Mouse (Mus musculus) cortical plate, adult 2 months (tissue): ENCODE data around the gene Efcab11. TPM values are rescaled to one million over a fixed set of nuclear protein-coding genes. Genes with fewer than 3 reads are reported as not detected.

Experiments
- H3K27ac ChIP-seq: fragments of 200-500 bp; 2 replicates; pipeline ENCODE4 v1.5.1; 2012; ENCODE audit warnings: low read length, control low read depth, inconsistent platforms; ENCODE audit not compliant: insufficient read depth
- H3K4me1 ChIP-seq: fragments of 200-500 bp; 2 replicates; pipeline ENCODE4 v1.6.1; 2011; ENCODE audit warnings: low read length; ENCODE audit not compliant: control insufficient read depth, insufficient read depth
- H3K4me3 ChIP-seq: fragments of 200-500 bp; 2 replicates; pipeline ENCODE4 v1.5.1; 2011; ENCODE audit warnings: mild to moderate bottlenecking, low read length, control low read depth; ENCODE audit not compliant: insufficient read depth
- CTCF ChIP-seq: fragments of 200-500 bp; IDR thresholded peaks from 2 replicates; pipeline ENCODE4 v1.5.1; 2011; ENCODE audit warnings: mild to moderate bottlenecking, control low read depth, low read length; ENCODE audit not compliant: insufficient read depth; ENCODE audit errors: extremely low read depth
- POLR2A ChIP-seq: fragments of 200-500 bp; IDR thresholded peaks from 2 replicates; pipeline ENCODE4 v1.6.1; 2011; ENCODE audit warnings: mild to moderate bottlenecking, low read length, control low read depth; ENCODE audit not compliant: insufficient read depth; ENCODE audit errors: extremely low read depth
- polyA plus RNA-seq: library from polyadenylated mRNA; depleted of rRNA; stranded (reverse); fragments of >200 nt; gene quantifications from 2 replicates; pipeline ENCODE4 v1.2.3, GENCODE M21; 2012

Efcab11 gene
- polyA plus RNA-seq, 1 experiment: 0.75 TPM

DNA sequence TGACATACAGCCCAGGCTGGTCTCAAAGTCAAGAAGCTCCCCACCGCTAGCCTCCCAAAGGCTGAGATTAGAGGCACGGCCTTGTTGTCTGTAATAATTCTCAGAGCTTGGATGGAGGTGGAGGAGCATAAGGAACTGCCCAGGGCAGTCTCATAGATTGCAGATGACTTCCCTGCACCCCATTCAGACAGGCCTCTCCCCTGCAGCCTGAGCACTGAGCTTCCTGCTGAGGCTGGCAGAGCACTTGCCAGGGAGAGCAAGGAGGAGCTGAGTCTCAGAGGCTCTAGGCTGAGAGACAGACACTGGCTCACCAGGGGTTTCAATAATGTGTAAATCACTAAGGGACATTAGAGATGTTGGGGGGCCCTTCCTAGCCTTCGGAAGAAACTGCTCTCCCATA lies 147.3 kb downstream of the Efcab11 start:
- H3K4me1 ChIP-seq: no peaks in the 10 kb centered on the region
- TF ChIP-seq CTCF (no peak), POLR2A (no peak)
- H3K4me3 ChIP-seq: no peak overlapping the region
- no peak overlapping the region for H3K27ac ChIP-seq

DNA sequence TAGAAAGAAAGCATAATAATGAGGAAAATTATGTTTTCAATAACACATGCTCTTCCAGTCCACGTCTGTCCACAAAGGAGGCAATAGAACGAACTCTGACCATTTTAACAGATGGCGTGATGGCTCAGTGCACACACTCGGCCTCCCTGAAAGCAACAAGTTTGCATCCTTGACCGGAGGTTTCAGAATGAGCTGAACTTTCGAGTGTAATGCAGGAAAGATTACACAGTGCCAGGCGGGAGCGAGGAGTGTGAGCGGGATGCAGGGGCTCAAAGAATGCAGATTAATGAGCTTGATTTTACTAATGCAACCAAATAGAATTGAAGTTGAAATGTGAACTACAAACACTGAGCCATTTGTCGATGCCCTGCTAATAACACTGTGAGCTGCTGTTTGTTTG lies 149.1 kb downstream of the Efcab11 start:
- no peak for TF ChIP-seq CTCF
- no peak overlapping the region for H3K27ac ChIP-seq
- H3K4me3 ChIP-seq: no peak overlapping the region
- no peaks in the 10 kb centered on the region for H3K4me1 ChIP-seq

DNA sequence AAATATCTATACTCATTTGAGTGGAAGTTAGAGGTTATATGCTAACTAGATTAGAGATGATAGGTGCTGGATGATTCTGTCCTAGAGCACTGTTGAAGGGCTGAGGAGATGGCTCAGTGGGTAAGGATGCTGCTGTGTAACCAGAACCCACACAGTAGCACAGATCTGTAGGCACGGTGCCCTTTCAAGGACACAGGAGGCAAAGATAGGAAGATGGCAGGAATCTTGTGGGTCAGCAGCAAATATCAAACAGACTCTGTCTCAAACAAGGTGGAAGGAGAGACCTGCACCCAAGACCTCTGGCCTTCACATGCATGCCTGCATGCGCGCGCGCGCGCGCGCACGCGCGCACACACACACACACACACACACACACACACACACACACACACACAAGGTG lies 160.0 kb downstream of the Efcab11 start:
- H3K4me1 ChIP-seq: peaks cover 2% of the 10 kb centered on the region; the same call in 1 of the 2 replicates
- no peak for TF ChIP-seq CTCF
- no peak for TF ChIP-seq POLR2A

DNA sequence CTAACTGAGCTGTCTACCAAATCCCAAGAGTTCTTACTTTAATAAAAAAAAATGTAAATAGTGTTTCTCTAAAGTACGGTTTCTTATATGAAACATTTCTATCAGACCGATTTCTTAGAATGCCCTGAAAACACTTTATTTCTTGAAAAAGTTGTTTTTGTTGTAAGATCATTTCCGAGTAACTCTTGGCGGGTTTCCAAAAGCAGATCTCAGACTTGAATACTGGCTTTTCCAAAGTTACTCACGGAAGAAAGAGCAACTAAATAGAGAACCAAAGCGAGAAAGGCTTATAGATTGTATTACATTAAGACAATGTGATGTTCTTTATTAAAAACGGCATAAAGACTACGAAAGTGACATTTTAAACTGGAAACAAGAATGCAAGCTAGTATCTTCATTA lies 160.4 kb downstream of the Efcab11 start:
- Histone ChIP-seq H3K27ac (no peak overlapping the region), H3K4me1 (peaks cover 2% of the 10 kb centered on the region; the same call in 1 of the 2 replicates), H3K4me3 (no peak overlapping the region)
- no peak for TF ChIP-seq CTCF
- no peak for TF ChIP-seq POLR2A

More for the DNA sequence above, 160.0 kb downstream of the Efcab11 start:
- Histone ChIP-seq H3K4me3 (no peak overlapping the region), H3K27ac (no peak overlapping the region)

DNA sequence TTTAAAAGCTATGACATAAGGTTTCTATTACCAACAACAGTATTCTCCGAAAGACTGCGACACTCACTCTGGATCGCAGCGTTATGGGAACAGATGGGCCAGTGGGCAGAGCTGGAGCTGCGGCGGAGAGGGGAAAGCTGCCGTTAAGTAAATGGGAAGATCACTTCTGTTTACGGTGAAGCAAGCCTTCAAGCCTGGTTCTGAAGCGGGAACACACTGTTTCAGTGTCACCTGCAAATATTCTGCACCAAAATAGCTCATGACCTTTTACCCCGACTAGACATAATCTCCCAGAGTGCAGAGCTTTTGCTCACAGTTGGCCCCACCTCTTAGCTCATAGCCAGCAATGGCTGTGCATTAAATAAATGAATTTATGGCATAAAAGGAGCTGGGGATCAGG lies 162.9 kb downstream of the Efcab11 start:
- H3K27ac ChIP-seq: no peak overlapping the region
- no peak overlapping the region for H3K4me3 ChIP-seq
- no peak for TF ChIP-seq CTCF
- no peak for TF ChIP-seq POLR2A
- peaks cover 2% of the 10 kb centered on the region for H3K4me1 ChIP-seq

DNA sequence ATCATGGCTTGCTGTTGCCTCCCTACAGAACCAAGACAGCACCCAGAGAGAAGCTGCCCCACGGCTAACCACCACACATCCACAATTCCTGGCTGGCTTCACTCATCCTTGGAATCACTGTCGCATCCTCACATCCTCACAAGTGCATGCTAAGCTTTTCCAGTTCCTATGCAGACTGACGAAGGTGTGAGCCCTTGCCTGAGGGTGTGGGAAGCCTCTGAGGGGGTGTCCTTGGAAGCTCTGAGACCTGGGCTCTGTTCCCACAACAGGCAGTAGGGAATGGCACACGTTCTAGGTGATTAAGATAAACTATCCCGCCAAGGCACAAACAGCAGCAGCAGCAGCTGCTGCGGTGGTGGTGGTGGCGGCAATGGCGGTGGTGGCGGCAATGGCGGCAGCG lies 164.5 kb downstream of the Efcab11 start:
- peaks cover 4% of the 10 kb centered on the region for H3K4me1 ChIP-seq
- no peak overlapping the region for H3K4me3 ChIP-seq
- TF ChIP-seq POLR2A: no peak
- TF ChIP-seq CTCF: no peak
- no peak overlapping the region for H3K27ac ChIP-seq

DNA sequence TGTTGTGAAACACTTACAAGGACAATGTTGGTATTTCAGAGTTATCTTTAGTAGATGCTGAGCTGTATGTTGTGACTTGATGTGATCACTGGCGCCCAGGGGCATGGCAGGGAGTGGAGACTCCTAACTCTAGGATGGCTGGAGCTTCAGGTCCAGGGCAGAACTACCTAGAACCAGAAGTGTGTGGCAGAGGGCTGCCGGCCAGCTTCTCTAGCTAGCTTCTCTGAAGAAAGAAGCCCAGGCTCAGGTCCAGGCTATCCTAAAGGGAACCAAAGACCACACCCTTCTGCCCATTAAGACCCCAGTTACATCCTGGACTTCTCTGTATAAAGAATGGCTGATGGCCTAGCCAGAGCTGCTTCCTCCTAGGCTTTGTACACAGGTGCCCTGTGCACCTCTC lies 166.1 kb downstream of the Efcab11 start:
- TF ChIP-seq POLR2A: no peak
- no peak for TF ChIP-seq CTCF
- Histone ChIP-seq H3K27ac (no peak overlapping the region), H3K4me3 (no peak overlapping the region), H3K4me1 (peaks cover 4% of the 10 kb centered on the region)

DNA sequence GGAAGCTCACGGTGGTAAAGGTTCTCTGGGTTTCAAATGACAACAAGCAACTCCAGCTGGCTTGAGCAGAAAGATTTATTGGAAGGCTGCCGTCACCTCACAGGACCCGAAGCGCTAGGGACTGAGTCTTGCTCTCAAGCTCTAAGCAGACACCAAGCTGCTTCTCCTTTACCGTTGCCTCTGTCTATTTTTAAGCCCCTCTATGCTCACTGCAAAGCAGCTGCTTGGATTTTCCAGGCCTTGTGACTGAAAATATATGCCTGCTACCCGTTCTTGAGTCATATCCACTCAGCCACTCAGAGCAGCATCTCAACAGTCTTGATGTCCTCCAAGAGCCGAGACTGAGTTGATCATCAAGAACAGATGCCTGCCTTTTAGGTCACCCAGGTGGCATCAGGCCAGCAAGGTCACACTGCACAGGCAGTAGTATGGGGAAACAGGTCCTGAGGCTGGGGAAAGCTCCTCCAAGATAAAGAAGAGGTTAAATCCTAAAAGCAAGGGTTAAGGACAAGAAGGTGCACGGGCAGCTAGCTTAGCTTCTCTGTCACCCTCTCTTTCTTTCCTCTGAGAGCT lies 168.1 kb downstream of the Efcab11 start:
- H3K4me1 ChIP-seq: peaks cover 4% of the 10 kb centered on the region
- no peak overlapping the region for H3K27ac ChIP-seq
- no peak overlapping the region for H3K4me3 ChIP-seq
- TF ChIP-seq CTCF (no peak), POLR2A (no peak)

DNA sequence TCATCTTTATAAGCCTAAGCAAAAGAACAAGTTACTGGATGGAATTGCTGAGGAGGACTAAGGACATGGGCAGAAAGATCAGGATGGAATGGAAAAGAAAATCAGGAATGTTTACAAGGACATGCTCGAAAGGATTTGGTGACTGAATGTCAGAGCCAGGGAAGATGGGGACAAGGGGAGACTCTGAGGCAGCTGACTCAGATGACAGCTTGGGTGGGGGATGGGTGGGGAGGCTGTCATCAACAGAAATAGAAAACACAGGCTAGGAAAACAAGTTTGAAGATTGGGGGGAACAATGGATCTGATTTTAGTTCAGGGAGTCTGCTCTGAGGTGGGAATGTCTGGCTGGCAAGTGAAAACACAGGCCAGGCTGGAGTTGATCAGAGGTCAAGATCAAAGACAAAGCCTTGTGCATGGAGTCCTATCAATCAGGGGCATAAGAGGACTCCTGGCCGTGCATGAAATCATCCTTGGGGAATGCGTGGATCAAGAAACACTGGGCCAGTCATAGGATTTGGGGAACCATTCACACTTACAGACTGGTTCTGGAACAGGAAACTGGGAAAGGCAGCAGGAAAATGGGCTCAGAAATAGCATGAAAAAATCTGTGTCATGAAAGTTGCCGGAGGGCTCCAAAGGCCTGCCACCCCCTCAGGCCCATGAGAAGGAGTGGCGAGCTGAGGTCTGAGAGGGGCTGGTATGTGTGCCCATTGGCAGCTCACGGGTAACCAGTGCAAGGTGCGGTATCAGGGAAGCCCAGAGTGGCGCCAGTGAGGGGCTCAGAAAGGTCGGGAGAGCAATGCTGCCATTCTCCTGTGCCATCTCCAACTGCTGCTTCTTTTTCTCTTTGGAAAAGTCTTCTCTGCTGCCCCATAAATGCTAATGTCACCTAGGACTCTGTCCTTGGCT lies 168.9 kb downstream of the Efcab11 start:
- TF ChIP-seq CTCF: no peak
- no peak for TF ChIP-seq POLR2A
- H3K4me1 ChIP-seq: peaks cover 4% of the 10 kb centered on the region
- H3K27ac ChIP-seq: no peak overlapping the region
- H3K4me3 ChIP-seq: no peak overlapping the region

DNA sequence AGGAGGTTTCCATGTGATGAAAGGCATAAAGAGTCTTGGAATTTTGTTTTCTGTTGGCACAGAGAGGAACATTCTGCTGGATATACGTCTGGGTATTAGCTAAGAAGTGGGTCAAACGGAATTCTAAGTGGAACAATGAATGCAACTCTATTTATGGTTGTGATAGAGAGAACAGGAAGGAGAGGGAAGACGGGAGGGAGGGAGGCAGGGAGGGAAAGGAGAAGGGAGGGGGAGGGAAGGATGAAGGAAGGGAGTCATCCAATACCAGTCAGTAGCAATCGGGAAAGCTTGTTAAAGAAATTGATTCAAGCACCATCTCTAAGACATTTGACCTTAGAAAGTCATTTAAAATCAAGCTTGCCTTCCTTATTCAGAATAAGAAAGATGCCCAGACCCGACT lies 172.0 kb downstream of the Efcab11 start:
- Histone ChIP-seq H3K4me3 (no peak overlapping the region), H3K4me1 (peaks cover 4% of the 10 kb centered on the region), H3K27ac (no peak overlapping the region)
- TF ChIP-seq CTCF: no peak
- TF ChIP-seq POLR2A: no peak

DNA sequence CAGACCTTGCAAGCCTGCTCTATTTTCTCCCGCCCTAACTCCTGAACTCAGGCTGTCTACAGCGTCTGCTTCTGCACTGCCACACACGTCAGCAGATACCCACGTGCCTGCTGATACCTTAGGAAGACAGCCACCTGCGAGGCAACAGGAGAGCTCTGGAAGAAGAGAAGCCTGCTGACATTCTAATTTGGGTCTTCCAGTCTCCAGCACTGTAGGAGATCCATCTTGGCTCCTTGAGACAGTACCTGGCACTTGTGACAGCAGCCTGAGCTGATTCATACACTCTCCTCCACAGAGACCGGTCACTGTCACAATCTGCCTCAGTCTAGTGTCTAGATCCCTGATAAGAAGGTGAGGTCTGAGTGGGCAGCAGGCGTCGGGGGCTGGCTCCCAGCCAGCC lies 182.0 kb downstream of the Efcab11 start:
- Histone ChIP-seq H3K27ac (no peak overlapping the region), H3K4me1 (no peaks in the 10 kb centered on the region), H3K4me3 (no peak overlapping the region)
- TF ChIP-seq CTCF: no peak
- no peak for TF ChIP-seq POLR2A
